Mouse (Mus musculus): ENCODE data around the gene Pgbd5. TPM values are rescaled to one million over a fixed set of nuclear protein-coding genes. Genes with fewer than 3 reads are reported as not detected.
A peak's percentile ranks its signal among the peaks of the same experiment; 100 is the strongest.

The Pgbd5 gene
- total RNA-seq, 2 experiments from 2014 or later, result 62.3 to 64.6 TPM

DNA sequence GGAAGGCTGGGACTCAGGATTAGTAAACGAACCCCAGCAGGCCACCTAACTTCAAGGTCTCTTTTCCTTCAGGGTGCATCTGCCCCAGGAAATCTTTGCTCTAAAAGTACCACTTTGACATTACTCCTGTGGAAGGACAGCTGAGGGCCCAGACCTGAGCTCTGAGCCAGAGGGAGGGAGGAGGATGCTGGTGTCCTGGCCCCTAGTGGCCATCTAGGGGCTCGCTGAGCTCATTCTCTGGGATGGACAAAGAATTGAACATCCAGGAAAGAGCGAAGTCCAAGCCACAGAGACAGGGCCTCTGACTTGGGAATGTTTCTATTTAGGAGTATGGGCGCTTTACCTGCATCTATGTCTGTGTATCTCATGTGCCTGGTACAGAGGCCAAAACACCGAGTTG, 87.8 kb downstream of the Pgbd5 start:
- no peak for DNase-seq
- intact Hi-C loops (cut with DNase I), result no loop called here

DNA sequence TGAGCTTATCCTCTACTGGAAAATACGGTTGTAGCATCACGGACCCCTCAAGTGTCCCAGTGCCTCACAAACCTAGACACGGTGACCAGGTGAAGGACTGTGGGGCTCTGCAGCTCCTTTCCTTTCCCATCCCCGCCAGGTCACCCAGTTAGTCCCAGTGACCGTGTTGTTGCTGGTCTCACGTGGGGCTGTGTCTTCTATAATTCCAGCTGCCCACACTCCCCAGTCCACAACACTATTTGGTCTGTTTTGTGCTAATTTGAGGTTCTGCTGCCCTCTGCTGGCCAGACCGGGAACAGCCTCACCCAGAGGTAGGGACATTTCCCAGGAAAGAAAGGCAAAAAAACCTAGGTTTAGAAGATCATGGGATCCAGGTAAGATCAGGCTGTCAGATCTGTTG, 89.8 kb downstream of the Pgbd5 start:
- intact Hi-C loops (cut with DNase I), result loop anchor here (2.0 to 5.0 kb wide), 2 partner anchors 117 to 299 kb away; partner anchors contain the start of gene Galnt2
- DNase-seq, result peak; percentile 86

DNA sequence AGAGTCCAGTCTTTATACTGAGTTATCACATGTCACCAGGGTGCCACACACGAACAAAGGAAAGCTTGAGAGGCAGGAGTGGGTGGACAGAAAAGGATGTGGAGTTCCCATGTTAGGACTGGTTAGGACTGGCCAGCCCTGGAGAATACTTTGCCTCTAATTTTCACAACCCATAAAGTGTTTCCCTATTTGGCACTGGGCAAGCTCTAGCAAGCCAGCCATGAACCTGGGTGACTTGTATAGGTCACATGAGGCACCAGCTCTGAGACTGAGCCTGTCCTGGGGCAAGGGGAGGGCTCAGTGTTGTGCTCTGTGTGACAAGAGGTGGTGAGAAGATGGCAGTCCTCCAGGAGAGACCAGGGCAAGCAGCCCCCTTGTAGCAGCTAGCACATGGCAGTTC, 91.4 kb downstream of the Pgbd5 start:
- intact Hi-C loops (cut with DNase I), result loop anchor here (2.0 to 5.0 kb wide), 2 partner anchors 116 to 297 kb away; partner anchors contain the start of gene Galnt2

DNA sequence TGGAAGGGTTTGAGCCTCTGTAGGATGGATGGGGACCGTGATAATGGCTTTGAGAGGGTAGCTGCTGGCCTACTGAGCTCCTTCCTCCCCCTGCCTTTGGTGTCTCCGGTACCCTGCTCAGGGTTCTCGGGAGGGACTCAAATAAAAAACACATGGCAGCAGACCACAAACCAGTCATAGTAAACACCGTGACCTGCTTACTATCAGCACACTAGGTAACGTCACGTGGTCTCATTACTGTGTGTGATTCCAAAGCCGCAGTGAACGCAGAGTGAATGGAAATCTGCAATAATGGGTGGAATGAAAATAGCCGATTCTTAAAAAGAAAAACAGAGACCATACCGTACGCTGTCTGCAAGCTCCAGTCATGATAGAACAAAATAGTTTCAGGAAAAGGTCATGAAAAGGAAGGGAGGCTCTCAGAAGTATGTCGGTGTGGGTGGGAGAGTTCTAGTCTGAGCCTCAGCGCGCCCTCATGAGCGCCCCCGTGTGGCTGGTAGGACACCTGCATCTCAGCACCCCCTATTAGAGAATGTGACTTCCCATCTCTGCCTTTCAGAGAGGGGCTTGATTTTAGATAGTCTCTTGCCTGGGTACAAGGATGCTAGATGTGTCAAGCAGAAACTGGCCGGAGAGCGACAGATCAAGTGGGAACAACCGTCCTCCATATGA, 92.5 kb downstream of the Pgbd5 start:
- intact Hi-C loops (cut with DNase I), result loop anchor here (5.0 kb wide), 1 partner anchor 115 kb away; the partner anchor contains the start of gene Galnt2
- peak; percentile 72 for DNase-seq

More for the DNA sequence above, 91.4 kb downstream of the Pgbd5 start:
- no peak for DNase-seq

DNA sequence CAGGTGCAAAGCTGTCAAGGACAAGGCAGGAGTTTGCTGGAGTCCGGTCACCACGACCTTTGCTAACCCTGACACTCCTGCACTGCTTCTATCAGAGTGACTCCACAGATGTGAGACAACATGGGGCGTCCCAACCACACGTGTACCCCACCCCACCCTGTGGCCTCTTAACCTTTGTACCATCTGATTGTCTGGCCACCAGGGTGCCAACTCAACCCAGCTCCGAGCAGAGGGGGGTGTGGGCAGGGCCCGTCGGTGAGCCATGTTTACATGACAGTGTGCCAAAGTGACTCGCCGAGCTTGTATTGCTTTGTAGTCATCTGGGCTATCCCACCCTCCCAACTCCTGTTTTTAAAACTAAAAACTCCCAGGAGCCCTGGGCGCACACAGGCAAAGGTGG, 94.4 kb downstream of the Pgbd5 start:
- intact Hi-C loops (cut with DNase I), result loop anchor here (5.0 kb wide), 1 partner anchor 113 kb away; the partner anchor contains the start of gene Galnt2
- DNase-seq, result no peak

DNA sequence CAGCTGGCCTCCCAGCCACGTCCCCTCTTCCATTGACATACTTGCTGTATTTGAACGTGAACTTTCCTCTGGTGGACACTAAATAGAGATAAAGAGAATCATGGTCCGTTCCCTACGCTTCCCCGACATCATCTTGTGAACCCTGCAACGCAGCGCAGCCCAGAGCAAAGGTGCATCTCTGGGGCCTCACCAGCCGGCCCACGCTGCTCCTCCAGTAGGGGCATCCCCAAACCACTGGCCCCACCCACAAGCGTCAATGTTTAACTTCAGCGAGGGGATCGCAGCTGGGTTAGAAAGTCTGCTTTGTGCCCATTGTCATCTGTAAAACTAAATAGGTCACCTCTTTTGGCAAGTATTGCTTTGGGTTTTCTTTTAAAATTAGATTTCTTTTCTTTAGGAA, 95.5 kb downstream of the Pgbd5 start:
- DNase-seq, result no peak
- intact Hi-C loops (cut with DNase I), result no loop called here

DNA sequence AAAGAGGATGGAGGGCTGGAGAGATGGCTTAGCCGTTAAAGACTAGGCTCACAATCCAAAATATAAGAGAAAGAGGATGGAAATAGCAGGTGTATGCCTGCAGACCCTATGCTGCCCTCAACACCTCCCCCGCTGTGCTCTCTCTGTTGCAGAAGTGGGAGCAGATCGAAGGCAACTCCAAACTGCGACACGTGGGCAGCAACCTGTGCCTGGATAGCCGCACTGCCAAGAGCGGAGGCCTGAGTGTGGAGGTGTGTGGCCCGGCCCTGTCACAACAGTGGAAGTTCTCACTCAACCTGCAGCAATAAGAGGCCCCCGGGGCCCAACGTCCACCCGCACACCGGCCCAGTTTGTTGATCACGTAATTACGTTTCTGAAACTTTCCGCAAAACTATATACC, 96.3 kb downstream of the Pgbd5 start:
- intact Hi-C loops (cut with DNase I), result no loop called here
- no peak for DNase-seq

DNA sequence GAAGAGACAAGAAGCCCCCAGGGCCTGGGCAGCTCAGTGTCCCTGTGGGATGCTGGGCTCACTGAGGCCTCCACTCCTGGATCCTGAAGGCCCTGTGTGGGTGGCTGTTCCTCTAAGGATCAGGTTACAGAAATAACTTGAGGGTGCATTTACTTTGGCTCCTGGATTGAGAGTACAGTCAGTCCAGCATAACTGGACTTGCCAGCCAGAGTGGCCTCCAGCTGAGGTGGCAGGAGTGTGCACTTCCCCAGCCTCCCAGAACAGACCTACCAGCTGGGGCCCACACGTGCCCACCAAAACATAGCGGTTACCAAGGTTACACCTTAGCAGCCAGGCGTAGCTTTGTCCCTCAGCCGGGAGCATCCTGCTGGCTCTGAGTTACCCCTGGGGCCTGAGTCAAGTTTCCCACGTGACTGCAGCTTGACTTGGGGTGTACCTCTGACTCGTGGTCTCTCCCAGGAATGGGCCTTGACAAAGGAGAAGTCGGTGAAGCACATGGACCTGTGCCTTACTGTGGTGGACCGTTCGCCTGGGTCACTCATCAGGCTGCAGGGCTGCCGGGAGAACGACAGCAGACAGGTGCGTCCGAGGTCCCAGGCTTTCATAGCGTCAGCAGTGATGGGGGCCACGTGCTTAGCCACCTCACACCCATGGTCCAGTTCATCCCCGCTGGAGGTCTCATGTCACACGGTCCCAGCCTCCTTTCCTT, 98.9 kb downstream of the Pgbd5 start:
- peak; percentile 34 for DNase-seq
- intact Hi-C loops (cut with DNase I), result no loop called here

DNA sequence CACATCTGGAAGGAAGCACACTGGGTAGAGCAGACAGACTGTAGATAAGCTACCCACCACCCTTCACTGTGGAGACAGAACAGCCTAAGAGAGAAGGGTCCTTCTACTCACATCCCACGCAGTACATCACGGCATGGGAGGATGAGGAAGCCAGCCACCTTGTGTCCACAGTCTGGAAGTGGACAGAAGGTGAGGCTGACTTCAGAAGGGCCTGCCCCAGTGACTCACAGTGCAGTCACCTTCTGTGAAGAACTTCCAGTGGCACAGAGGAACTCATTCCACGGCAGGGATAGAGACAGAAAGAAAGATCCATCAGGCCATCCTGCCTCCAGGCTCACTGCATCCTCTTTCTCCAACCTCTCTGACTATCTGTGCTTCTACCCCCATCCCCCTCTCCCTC, 99.7 kb downstream of the Pgbd5 start:
- intact Hi-C loops (cut with DNase I), result no loop called here
- DNase-seq, result no peak

DNA sequence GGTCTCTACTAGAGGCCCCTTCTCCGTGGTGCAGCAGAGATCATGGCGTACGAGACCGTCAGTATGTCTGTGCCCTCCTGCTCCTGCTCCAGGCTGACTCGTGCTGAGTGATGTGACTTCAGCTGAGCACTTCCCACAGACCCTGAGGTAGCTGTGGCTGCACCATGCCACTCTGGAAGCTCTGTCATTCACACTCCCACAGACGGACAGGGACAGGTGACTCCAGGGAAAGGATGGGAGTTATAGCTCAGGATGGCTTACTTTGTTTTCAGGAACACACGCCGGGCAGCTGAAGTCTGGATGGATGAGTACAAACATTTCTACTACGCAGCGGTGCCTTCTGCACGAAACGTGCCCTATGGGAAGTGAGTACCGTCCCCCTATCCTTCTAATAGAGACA, 103.2 kb downstream of the Pgbd5 start:
- intact Hi-C loops (cut with DNase I), result no loop called here
- no peak for DNase-seq

DNA sequence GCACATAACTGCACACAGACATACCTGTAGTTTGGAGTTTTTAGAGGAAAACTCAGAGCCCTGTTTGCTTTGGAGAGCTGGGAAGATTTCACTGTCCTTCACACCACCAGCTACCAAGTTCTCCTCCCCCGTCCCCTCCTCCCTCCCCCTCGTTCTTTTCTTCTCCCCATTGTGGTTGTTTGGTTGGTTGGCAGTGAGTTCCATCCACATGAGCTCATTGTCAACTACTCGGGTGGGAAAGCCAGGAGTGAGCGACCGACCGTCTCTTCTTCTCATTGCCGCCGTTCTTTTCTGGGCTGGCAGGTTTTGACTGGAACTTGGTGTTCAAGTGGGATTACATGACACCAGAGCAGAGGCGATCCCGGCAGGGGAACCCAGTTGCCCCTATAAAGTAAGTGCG, 107.8 kb downstream of the Pgbd5 start:
- DNase-seq, result no peak
- intact Hi-C loops (cut with DNase I), result no loop called here

DNA sequence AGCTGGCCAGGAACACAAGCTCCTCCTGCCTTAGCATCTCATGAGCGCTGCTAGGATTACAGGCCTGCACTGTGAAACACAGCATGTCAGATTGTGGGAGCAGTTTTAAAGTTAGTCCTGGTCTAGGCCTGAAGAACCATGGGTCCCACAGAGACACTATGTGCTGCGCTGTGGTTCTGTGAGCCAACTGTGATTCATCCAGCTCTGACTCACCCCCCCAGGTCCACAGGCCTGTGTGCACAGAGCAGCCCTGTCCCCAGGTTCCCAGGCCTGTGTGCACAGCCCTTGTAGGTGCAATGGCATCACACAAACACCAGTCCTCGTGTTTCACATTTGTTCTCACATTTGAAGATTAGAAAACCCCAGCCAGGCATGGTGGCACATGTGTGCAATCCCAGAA, 108.4 kb downstream of the Pgbd5 start:
- no peak for DNase-seq
- intact Hi-C loops (cut with DNase I), result no loop called here

DNA sequence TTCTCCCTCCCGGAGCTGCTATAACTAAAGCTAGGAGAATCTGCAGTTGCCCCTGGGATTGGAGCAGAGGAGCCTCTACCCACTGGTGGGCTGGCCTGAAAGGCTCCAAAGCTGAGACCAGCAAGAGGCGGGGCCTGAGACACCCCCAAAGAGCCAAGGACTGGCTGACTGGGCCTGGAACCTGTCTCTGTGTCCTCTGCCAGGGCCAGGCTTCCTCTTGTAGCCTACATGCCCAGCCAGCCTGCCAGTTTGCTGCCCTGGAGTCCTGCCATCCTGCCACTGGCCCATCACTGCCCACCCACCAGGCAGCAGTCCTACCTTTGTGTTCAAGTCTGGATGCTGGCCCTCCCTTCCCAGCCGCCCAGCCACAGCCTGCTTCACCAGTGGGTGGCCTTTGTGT, 109.0 kb downstream of the Pgbd5 start:
- intact Hi-C loops (cut with DNase I), result no loop called here
- DNase-seq, result peak; percentile 91

DNA sequence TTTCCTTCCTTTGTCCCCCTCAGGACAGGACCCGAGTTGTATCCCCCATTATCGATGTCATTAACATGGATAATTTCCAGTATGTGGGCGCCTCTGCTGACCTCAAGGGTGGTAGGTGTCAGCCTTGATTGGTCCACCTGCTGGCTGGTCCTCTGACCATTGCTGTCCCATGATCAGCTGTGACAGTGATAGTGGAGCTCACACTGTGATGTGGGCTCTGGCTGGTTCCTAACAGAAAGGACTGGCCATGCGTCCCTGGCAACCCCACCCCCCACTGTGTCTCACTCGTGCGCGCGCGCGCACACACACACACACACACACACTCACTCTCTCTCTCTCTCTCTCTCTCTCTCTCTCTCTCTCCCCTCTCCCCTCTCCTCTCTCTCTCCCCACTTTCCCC, 109.8 kb downstream of the Pgbd5 start:
- intact Hi-C loops (cut with DNase I), result no loop called here

DNA sequence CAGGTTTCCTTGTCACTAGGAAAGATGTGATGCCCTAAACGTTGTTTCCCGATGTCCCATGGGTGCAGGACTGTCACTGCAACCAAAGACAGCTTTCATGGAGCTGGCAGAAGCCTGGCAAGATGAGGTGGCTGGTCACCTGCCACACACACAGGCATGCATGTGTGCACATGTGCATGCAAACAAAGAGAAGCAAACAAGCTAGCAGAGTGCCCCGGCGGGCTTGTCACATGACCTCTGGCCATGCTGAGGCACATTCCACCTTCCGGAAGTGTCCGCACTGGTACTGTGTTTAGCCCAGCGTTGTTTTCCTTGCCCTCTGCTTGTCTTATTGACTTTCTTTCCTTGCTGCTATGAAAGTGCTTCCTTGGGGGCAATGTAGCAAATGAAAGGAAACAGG, 111.2 kb downstream of the Pgbd5 start:
- intact Hi-C loops (cut with DNase I), result no loop called here
- no peak for DNase-seq

More for the DNA sequence above, 109.8 kb downstream of the Pgbd5 start:
- DNase-seq, result no peak

DNA sequence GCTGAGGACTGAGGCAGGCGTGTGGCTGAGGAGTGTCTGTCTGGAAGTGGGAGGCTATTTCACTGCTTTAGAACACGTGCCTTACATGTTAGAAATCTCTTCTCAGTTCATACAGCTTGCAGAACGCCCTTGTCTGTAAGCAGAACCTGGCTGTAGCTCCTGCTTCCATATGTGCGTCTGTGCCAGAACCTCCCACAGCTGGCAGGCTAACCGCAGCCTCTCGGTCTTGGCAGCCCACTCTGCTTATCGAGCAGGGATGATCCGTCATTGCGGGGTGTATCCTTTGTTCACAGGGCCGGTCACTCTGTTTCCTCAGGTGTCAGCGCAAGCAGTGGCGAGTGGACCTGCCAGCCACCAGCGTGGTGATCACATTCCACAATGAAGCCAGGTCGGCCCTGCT, 116.1 kb downstream of the Pgbd5 start:
- DNase-seq, result no peak

DNA sequence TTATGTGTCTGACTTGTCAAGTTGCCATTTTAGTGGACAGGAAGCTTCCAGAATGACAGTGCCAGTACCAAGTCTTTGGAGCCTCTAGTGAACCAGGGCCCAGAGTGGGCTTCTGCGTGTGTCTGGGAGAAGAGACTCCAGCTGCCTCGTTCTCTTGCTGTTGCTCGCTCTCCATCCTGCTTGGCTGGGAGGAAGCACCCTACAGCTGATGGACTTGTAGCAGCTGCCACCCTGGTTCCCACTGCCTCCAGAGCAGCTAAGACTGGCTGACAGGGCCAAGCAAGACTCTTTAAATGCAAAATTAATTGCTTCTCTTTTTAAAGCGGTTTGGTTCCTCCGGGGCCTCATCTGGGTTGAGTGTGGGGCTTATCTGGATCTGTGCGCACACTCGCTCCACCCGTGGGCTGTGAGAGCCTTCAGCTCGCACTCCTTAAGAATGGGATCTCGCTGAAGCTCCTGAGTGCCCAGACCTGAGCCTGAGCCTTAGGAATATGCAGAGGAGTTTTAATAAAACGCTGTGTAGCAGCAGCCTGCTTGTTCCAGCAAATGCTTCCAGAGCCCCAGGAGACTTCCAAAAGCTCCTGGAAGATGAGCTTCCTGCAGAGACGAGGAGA, 118.1 kb downstream of the Pgbd5 start:
- DNase-seq, result peak; percentile 55
- intact Hi-C loops (cut with DNase I), result no loop called here

More for the DNA sequence above, 116.1 kb downstream of the Pgbd5 start:
- intact Hi-C loops (cut with DNase I), result no loop called here

DNA sequence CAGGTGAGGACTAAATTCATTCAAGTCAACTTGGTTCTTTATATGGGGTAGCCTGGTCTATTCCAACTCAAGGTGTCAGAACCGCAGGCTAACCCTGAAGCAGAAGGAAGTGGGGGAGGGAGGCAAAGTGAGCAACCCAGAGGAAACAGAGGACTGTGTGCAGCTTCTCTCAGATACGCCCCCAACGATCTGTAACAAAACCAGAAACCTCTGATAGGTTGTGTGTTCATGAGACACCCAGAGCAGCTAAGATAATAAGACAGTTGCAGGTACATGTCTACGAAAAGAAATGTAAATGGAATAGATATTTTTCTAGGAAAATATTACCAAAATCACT, 120.2 kb downstream of the Pgbd5 start:
- intact Hi-C loops (cut with DNase I), result no loop called here
- DNase-seq, result no peak

Measured in left cerebral cortex, postnatal 4 days (tissue).